Mouse (Mus musculus) heart, embryonic 11.5 days (tissue): ENCODE data around the gene Kcnip3. TPM values are rescaled to one million over a fixed set of nuclear protein-coding genes. Genes with fewer than 3 reads are reported as not detected.
A peak's percentile ranks its signal among the peaks of the same experiment; 100 is the strongest.

ENCODE experiments used
- ATAC-seq: fragments of 200-750 bp; cut with Nextera tagmentation; replicated peaks from 2 replicates; pipeline ENCODE4 v1.8.0; 2017; ENCODE audit warnings: moderate library complexity; ENCODE audit not compliant: insufficient number of reproducible peaks, low FRiP score, low TSS enrichment
- H3K27ac ChIP-seq: fragments of 300-500 bp; sonication (generic); 2 replicates; pipeline ENCODE4 v1.5.1; 2014; ENCODE audit warnings: mild to moderate bottlenecking, low read depth, low read length
- H3K27me3 ChIP-seq: fragments of 300-500 bp; sonication (generic); 2 replicates; pipeline ENCODE4 v1.6.1; 2014; ENCODE audit warnings: mild to moderate bottlenecking, low read length, mixed read lengths; ENCODE audit not compliant: control insufficient read depth, insufficient read depth
- H3K36me3 ChIP-seq: fragments of 300-500 bp; sonication (generic); 2 replicates; pipeline ENCODE4 v1.6.1; 2014; ENCODE audit warnings: mild to moderate bottlenecking, low read length, moderate library complexity, mixed read lengths; ENCODE audit not compliant: control insufficient read depth, insufficient read depth
- H3K4me1 ChIP-seq: fragments of 300-500 bp; sonication (generic); 2 replicates; pipeline ENCODE4 v1.6.1; 2014; ENCODE audit warnings: low read length; ENCODE audit not compliant: control insufficient read depth, insufficient read depth
- H3K4me2 ChIP-seq: fragments of 300-500 bp; sonication (generic); 2 replicates; pipeline ENCODE4 v1.6.1; 2014; ENCODE audit warnings: mild to moderate bottlenecking, moderate library complexity
- H3K4me3 ChIP-seq: fragments of 300-500 bp; sonication (generic); 2 replicates; pipeline ENCODE4 v1.5.1; 2014; ENCODE audit warnings: low read depth, low read length
- H3K9ac ChIP-seq: fragments of 300-500 bp; sonication (generic); 2 replicates; pipeline ENCODE4 v1.6.1; 2014; ENCODE audit warnings: mild to moderate bottlenecking, low read depth, low read length, moderate library complexity
- H3K9me3 ChIP-seq: fragments of 300-500 bp; sonication (generic); replicated peaks from 2 replicates; pipeline ENCODE4 v1.6.1; 2016; ENCODE audit warnings: low read length; ENCODE audit not compliant: control insufficient read depth
- WGBS: fragments of 180-500 bp; shearing (Covaris S2); extraction: QIAGEN DNeasy Blood & Tissue Kit; methylation state at CpG from one replicate; pipeline ENCODE4 v1.1.7; 2014; ENCODE audit not compliant: insufficient replicate concordance; 5-methylcytosine and 5-hydroxymethylcytosine counted together
- polyA plus RNA-seq: library from polyadenylated mRNA; unstranded; fragments of >200 nt; fragmentation: Nextera tagmentation; extraction: Ambion mirVana; gene quantifications from 2 replicates; pipeline ENCODE4 v1.2.1, GENCODE M21; 2014

Kcnip3 gene
- polyA plus RNA-seq, 1 experiment from 2014 or later: 2.3 TPM

DNA sequence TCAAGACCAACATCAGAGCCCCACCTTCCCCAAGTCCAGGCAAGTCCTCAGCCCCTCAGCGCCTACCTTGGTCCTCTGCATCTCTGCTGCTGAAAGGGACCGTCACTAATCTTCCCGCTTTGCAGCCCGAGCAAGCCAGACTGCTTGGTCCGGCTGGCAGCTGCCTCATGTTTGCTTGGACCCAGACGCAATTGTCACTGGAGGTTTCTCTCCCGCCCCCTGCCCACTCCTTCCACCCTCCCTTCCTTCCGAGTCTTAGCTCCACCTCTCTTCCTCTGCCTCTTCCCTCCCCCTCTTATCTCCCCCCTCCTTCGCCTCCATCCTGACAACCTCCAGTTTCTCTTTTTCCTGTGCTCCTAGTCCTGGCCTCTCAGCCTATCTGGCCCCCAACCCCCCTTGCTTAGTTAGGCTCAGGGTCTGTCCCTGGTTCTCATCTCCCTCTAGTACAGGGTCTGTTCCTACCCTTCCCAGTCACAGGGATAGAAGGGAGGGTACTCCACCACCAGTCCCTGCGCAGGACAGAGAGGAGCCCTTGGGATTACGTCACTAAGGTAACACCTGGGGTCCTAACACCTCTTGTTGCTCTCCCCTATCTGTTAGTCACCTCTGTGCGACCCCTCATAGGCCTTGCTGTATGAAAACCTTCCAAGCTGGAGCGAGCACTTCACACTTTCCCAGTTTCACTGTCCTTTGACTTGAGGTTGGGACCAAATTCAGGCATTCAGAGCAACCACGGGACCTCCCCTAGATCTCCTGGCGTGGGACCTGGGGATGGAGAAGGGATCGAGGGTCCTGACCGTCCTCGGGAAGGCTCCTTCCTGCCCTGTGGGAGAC lies 505 bp downstream of the Kcnip3 start:
- H3K4me2 ChIP-seq: peak overlapping the region; percentile 64
- 2% methylated on average over 18 of the region's 18 CpGs for WGBS
- no peaks in the 10 kb centered on the region for H3K36me3 ChIP-seq
- 0 out of 2 replicates have a peak overlapping the region, but pooled peaks have one; percentile 41 for H3K27ac ChIP-seq
- H3K9ac ChIP-seq: 0 out of 2 replicates have a peak overlapping the region, but pooled peaks have one; percentile 46
- ATAC-seq: 0 out of 2 replicates have a peak, but pooled peaks have one; percentile 19
- peak overlapping the region; percentile 32 for H3K4me3 ChIP-seq
- 0 out of 2 replicates have a peak, but pooled peaks cover 9% of the 10 kb centered on the region for H3K27me3 ChIP-seq
- peaks cover 11% of the 10 kb centered on the region for H3K4me1 ChIP-seq
- no peaks in the 10 kb centered on the region for H3K9me3 ChIP-seq

DNA sequence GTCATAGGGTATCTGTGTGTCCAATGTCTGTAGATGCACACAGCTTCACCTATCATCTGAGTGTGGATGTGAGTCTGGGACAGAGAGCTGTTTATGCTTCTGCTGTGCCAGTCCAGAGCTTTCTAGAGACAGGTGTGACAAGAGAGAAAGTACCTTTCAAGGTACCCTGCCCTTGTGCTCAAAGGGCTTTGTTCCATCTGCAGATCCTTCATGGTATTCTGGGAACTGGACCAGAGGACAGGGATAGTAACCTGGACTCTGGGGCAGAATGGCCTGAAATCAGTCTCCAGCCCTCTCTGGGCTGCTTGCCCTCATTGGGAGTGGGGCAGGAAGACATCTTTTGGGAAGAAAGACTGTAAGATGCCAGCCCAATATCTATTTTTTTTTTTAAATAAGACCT lies 1.8 kb downstream of the Kcnip3 start:
- H3K4me3 ChIP-seq: no peak overlapping the region
- H3K9ac ChIP-seq: no peak overlapping the region
- H3K27ac ChIP-seq: no peak overlapping the region
- H3K9me3 ChIP-seq: no peaks in the 10 kb centered on the region
- peaks cover 11% of the 10 kb centered on the region for H3K4me1 ChIP-seq
- H3K4me2 ChIP-seq: no peak overlapping the region
- no peaks in the 10 kb centered on the region for H3K36me3 ChIP-seq
- no peak for ATAC-seq
- H3K27me3 ChIP-seq: 0 out of 2 replicates have a peak, but pooled peaks cover 9% of the 10 kb centered on the region

DNA sequence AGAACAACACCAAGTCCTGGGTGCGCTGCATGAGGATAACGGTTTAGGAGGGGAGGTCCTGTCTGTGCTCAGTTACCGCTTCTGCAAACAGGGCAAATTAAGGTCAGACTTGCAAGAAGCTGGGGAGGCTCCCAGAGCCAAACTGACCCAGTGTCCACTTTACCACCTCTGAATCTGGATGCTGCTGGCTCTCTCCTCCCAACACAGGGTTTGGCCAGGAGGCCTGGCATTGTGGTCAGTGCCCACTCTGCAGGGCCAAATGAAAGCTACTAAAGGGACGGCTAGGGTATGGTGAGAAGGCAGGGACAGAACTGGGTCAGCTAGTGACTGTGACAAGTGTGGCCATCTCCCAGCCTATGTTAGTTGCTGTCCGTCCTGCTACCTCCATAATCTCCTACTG lies 2.6 kb downstream of the Kcnip3 start:
- no peak for ATAC-seq
- 73% methylated on average over 5 of the region's 5 CpGs for WGBS
- Histone ChIP-seq H3K4me2 (no peak overlapping the region), H3K36me3 (no peaks in the 10 kb centered on the region), H3K9me3 (no peaks in the 10 kb centered on the region), H3K4me3 (no peak overlapping the region), H3K27ac (no peak overlapping the region), H3K4me1 (peaks cover 11% of the 10 kb centered on the region), H3K27me3 (0 out of 2 replicates have a peak, but pooled peaks cover 8% of the 10 kb centered on the region), H3K9ac (no peak overlapping the region)

DNA sequence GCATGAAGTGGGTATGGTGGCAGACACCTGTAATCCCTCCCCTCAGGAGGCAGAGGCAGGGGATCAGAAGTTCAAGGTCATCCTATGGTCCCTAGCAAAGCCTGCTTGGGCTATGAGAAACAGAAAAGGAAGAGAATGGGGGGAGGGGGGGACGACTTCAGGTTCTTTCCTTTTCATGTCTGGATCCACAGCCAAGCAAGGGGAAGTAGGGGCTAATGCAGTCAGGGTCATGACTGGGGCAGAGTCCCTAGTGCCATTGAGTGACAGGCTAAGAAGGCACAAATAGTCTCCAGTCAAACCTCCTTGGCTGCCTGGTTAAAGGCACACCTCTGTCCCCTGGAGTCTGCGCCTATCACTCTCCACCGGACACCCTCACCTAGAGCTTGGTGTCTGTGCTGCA lies 3.1 kb downstream of the Kcnip3 start:
- Histone ChIP-seq H3K9ac (0 out of 2 replicates have a peak overlapping the region, but pooled peaks have one; percentile 7), H3K4me2 (no peak overlapping the region), H3K27me3 (0 out of 2 replicates have a peak, but pooled peaks cover 6% of the 10 kb centered on the region), H3K36me3 (no peaks in the 10 kb centered on the region), H3K9me3 (no peaks in the 10 kb centered on the region), H3K4me1 (peaks cover 11% of the 10 kb centered on the region), H3K27ac (no peak overlapping the region), H3K4me3 (no peak overlapping the region)
- no peak for ATAC-seq
- WGBS: 61% methylated on average over 3 of the region's 3 CpGs

DNA sequence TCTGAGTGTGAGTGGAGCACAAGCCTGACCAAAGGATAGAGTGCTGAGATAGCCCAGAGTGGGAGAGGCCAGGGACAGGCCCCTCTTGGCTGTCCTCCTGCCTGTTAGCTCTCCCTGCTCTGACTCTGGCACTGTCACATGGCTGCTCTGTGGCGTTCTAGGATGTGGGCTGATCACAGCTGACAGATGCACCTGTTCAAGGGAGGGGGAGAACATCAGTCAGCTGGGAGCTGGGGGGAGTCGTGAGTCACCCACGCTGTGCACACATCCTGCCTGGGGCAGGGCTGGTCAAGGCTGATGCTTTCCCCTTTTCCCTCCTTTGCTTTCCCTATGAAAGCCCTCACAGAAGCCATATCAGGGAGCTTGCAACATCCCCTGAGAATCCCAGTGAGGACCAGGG lies 3.6 kb downstream of the Kcnip3 start:
- 51% methylated on average over 3 of the region's 3 CpGs for WGBS
- Histone ChIP-seq H3K9ac (0 out of 2 replicates have a peak overlapping the region, but pooled peaks have one; percentile 7), H3K27ac (no peak overlapping the region), H3K27me3 (0 out of 2 replicates have a peak, but pooled peaks cover 6% of the 10 kb centered on the region), H3K4me2 (no peak overlapping the region), H3K4me3 (no peak overlapping the region), H3K36me3 (no peaks in the 10 kb centered on the region), H3K4me1 (peaks cover 11% of the 10 kb centered on the region), H3K9me3 (no peaks in the 10 kb centered on the region)
- no peak for ATAC-seq

DNA sequence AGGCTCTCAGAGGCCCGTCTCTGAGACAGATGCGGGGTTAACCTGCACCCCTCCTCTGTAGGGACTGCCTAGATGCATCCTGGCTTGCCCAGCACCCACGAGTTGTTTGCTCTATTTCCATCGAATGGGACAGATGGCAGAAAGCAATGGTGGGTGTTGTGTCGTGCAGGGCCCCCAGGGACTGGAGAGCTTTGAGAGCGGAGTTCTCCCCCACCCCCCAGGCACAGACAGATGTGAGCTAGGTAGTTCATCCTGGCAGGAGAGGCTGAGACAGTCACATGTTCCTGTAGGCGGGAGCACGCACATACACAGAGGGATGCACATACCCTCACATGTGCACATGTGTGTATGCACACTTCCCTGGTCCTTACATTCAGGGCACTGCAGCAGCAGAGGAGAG lies 4.8 kb downstream of the Kcnip3 start:
- WGBS: 73% methylated on average over 8 of the region's 8 CpGs

DNA sequence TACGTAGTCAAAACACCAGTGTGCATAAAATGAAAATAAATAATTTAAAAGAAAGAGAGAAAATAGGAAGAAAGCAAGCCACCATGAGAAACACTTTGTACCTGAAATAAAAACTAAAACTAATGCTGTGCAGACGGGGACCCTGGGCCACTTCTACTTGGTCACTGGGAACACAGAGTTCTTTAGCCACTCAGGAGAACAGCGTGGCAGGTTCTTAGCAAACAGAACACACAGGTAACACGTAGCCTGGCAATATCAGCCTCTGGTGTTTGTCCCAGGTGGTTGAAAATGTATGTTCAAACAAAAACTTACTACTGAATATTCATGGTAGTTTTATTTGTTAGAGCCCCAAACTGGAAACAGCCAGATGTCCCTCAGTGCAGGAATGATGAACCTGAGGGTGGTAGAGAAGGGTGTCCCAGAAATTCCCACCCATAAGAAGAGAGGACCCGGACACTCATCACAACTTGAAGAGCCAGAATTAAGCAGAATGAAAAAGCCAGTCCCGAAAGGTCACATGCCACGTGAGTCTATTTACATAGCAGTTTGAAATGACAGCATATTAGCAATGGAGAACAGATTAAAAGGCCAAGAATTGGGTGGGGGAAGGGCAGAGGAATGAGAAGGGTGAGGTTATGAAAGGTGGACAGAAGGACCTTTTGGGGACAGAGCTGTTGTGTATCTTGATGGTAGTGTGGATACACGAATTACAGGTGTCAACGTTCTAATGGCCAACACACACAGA lies 7.3 kb downstream of the Kcnip3 start:
- Histone ChIP-seq H3K4me1 (no peaks in the 10 kb centered on the region), H3K27ac (no peak overlapping the region), H3K4me3 (no peak overlapping the region), H3K36me3 (no peaks in the 10 kb centered on the region), H3K27me3 (no peaks in the 10 kb centered on the region), H3K9me3 (no peaks in the 10 kb centered on the region), H3K4me2 (no peak overlapping the region), H3K9ac (no peak overlapping the region)
- ATAC-seq: no peak
- WGBS: 73% methylated on average over 9 of the region's 9 CpGs

More for the DNA sequence above, 4.8 kb downstream of the Kcnip3 start:
- Histone ChIP-seq H3K4me3 (no peak overlapping the region), H3K9me3 (no peaks in the 10 kb centered on the region), H3K36me3 (no peaks in the 10 kb centered on the region), H3K4me2 (no peak overlapping the region), H3K9ac (no peak overlapping the region), H3K27ac (no peak overlapping the region), H3K4me1 (peaks cover 11% of the 10 kb centered on the region), H3K27me3 (no peaks in the 10 kb centered on the region)
- ATAC-seq: no peak

DNA sequence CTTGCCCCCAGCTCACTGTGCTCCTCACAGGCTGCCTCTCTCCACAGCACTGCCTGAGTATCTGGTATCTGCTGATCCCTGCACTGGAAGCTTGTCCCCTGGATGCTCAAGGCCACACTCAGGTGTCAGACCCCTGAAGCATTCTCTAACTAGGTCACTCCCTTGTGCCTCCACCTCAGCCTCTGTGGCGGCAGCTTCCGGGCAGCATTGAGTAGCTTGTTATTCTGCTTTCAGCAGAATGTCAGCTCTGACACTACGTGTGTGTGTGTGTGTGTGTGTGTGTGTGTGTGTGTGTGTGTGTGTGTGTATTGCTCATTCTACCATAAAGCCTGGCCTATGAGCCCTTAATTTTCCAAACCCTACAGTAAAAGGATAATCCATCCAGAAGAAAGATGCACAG lies 8.7 kb downstream of the Kcnip3 start:
- Histone ChIP-seq H3K9me3 (no peaks in the 10 kb centered on the region), H3K27ac (no peak overlapping the region), H3K9ac (no peak overlapping the region), H3K27me3 (no peaks in the 10 kb centered on the region), H3K4me3 (no peak overlapping the region), H3K4me1 (no peaks in the 10 kb centered on the region), H3K36me3 (no peaks in the 10 kb centered on the region), H3K4me2 (no peak overlapping the region)
- no peak for ATAC-seq
- WGBS: 62% methylated on average over 3 of the region's 3 CpGs
